Mouse (Mus musculus): ENCODE measurements at regions not wholly inside any gene's neighbourhood (a gene's known extent, or its start where the extent isn't known, plus 50 kb on each side); places are given as distances from the start of the nearest gene placed in this dataset.
A peak's percentile ranks its signal among the peaks of the same experiment; 100 is the strongest.

DNA sequence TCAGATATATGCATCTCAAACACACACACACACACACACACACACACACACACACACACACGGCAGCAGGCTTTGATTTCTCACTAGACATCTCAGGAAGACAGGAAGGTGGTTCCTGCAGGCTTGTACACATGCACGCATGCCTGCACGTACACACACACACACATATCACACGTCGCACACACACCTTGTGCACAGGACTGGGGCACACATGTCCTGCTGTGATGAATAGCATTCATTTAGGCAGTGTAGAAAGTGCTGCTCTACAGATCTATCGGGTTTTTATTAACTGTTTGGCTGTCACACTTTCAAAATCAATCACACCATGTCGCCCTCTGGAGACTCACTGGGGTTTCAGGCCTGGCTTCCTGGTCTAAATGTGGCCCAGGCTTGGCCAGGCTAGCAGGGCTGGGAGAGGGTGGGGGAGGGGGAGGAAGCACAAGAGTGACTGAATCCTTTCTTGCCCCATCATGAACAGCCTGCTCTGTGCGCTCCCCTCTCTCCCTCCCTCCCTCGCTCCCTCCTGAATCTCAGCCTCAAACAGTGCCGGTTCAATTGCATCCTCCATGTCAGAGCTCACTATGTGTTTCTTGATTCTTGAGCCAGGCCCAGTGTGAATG lies 236.8 kb upstream of the Tle3 start:
- Histone ChIP-seq H3K36me3 (ENCODE audit: control insufficient read depth, insufficient read depth, low read length) (no peaks in the 10 kb centered on the region), H3K27me3 (replicated peaks; ENCODE audit: control insufficient read depth, insufficient read depth, low read length) (no peaks in the 10 kb centered on the region), H3K9ac (ENCODE audit: low read length) (no peak overlapping the region), H3K27ac (ENCODE audit: low read depth) (no peak overlapping the region), H3K4me3 (ENCODE audit: low read depth, low read length) (no peak overlapping the region), H3K9me3 (ENCODE audit: control insufficient read depth, low read length) (no peaks in the 10 kb centered on the region), H3K4me1 (replicated peaks; ENCODE audit: control insufficient read depth, insufficient read depth, low read length) (no peaks in the 10 kb centered on the region), H3K4me2 (ENCODE audit: low read length) (no peak overlapping the region)
- WGBS = 56% methylated on average over 10 of the region's 10 CpGs
- DNase-seq (ENCODE audit: low spot score) = no peak
- no peak for ATAC-seq (replicated peaks; ENCODE audit: low FRiP score, low TSS enrichment, low read depth)

DNA sequence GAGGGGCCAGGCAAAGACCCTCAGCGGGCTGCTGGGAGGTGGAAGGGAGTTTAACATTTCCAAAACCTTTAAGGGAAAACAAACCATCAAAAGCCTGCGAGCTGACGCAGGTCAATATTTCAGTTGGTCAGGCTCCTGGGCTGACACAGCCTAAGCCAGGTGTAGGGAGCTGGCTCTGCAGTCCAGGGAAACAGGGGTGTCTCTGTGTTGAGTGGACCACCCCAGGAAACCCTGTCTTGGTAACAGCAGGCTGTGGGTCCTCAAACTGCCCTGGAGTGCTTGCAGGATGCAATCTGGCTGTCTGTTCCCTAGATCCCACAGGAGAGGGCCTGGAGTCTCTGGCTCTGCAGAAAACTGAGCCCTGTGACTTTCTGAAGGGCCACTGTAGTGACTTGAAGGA lies 236.2 kb upstream of the Tle3 start:
- Histone ChIP-seq H3K36me3 (ENCODE audit: control insufficient read depth, insufficient read depth, low read length) (no peaks in the 10 kb centered on the region), H3K4me1 (replicated peaks; ENCODE audit: control insufficient read depth, insufficient read depth, low read length) (no peaks in the 10 kb centered on the region), H3K9ac (ENCODE audit: low read length) (no peak overlapping the region), H3K4me2 (ENCODE audit: low read length) (no peak overlapping the region), H3K27ac (ENCODE audit: low read depth) (no peak overlapping the region), H3K27me3 (replicated peaks; ENCODE audit: control insufficient read depth, insufficient read depth, low read length) (no peaks in the 10 kb centered on the region), H3K4me3 (ENCODE audit: low read depth, low read length) (no peak overlapping the region), H3K9me3 (ENCODE audit: control insufficient read depth, low read length) (no peaks in the 10 kb centered on the region)
- WGBS = 51% methylated on average over 3 of the region's 3 CpGs
- DNase-seq (ENCODE audit: low spot score) = no peak
- ATAC-seq (replicated peaks; ENCODE audit: low FRiP score, low TSS enrichment, low read depth) = no peak

DNA sequence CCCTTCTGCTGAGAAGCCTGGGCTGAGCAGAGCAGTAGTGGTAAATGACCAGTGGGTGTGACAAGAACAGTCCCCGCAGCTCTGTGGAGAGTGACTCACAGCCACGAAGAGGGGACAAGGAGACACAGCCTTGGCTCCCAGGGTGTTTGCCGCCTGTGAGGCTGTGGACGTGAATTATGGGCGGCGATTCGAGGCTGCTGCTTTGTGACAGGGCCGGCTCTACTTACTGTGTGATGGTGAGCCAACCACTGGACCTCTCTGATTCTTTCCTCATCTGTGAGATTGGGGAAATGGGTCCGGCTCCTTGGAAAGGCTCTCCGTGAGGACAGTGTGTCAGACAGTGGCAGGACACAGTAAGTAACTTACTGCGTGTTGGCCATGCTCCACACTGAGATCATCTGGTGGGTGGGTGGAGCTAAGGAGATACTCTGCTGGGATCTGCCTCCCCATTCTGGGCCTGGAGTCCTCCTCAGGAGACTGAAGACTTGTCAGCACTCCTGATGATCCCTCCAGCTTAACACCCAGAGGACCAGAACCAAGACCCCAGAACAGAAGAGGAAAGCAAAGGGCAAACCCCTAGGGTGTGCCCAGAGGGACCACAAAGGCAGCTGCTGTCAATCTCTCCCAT lies 233.3 kb upstream of the Tle3 start:
- Histone ChIP-seq H3K27me3 (replicated peaks; ENCODE audit: control insufficient read depth, insufficient read depth, low read length) (no peaks in the 10 kb centered on the region), H3K4me3 (ENCODE audit: low read depth, low read length) (no peak overlapping the region), H3K4me1 (replicated peaks; ENCODE audit: control insufficient read depth, insufficient read depth, low read length) (no peaks in the 10 kb centered on the region), H3K36me3 (ENCODE audit: control insufficient read depth, insufficient read depth, low read length) (no peaks in the 10 kb centered on the region), H3K9ac (ENCODE audit: low read length) (no peak overlapping the region), H3K4me2 (ENCODE audit: low read length) (no peak overlapping the region), H3K9me3 (ENCODE audit: control insufficient read depth, low read length) (no peaks in the 10 kb centered on the region), H3K27ac (ENCODE audit: low read depth) (no peak overlapping the region)
- WGBS = 69% methylated on average over 11 of the region's 11 CpGs
- ATAC-seq (replicated peaks; ENCODE audit: low FRiP score, low TSS enrichment, low read depth) (no peak), DNase-seq (ENCODE audit: low spot score) (no peak)

- WGBS = 88% methylated on average over 6 of the region's 6 CpGs
- no peaks in the 10 kb centered on the region for H3K36me3 ChIP-seq (ENCODE audit: control insufficient read depth, insufficient read depth, low read length)
These were observed 229.1 kb upstream of the Tle3 start for GRCm38 (mm10) chr9:61143101-61143500.

GRCm38 (mm10) chr9:61144685-61145318 lies 227.4 kb upstream of the Tle3 start:
- Histone ChIP-seq H3K9ac (ENCODE audit: low read length) (no peak overlapping the region), H3K4me1 (replicated peaks; ENCODE audit: control insufficient read depth, insufficient read depth, low read length) (no peaks in the 10 kb centered on the region), H3K9me3 (ENCODE audit: control insufficient read depth, low read length) (no peaks in the 10 kb centered on the region), H3K27ac (ENCODE audit: low read depth) (no peak overlapping the region), H3K4me2 (ENCODE audit: low read length) (no peak overlapping the region), H3K27me3 (replicated peaks; ENCODE audit: control insufficient read depth, insufficient read depth, low read length) (no peaks in the 10 kb centered on the region), H3K4me3 (ENCODE audit: low read depth, low read length) (no peak overlapping the region), H3K36me3 (ENCODE audit: control insufficient read depth, insufficient read depth, low read length) (no peaks in the 10 kb centered on the region)
- ATAC-seq (replicated peaks; ENCODE audit: low FRiP score, low TSS enrichment, low read depth) = no peak
- 73% methylated on average over 11 of the region's 11 CpGs for WGBS
- DNase-seq (ENCODE audit: low spot score) = no peak

More at GRCm38 (mm10) chr9:61143101-61143500, 229.1 kb upstream of the Tle3 start:
- no peak for DNase-seq (ENCODE audit: low spot score)
- Histone ChIP-seq H3K27ac (ENCODE audit: low read depth) (no peak overlapping the region), H3K9ac (ENCODE audit: low read length) (no peak overlapping the region), H3K4me3 (ENCODE audit: low read depth, low read length) (no peak overlapping the region), H3K27me3 (replicated peaks; ENCODE audit: control insufficient read depth, insufficient read depth, low read length) (no peaks in the 10 kb centered on the region), H3K4me1 (replicated peaks; ENCODE audit: control insufficient read depth, insufficient read depth, low read length) (no peaks in the 10 kb centered on the region), H3K4me2 (ENCODE audit: low read length) (no peak overlapping the region), H3K9me3 (ENCODE audit: control insufficient read depth, low read length) (no peaks in the 10 kb centered on the region)
- no peak for ATAC-seq (replicated peaks; ENCODE audit: low FRiP score, low TSS enrichment, low read depth)

- ATAC-seq (replicated peaks; ENCODE audit: low FRiP score, low TSS enrichment, low read depth) (no peak), DNase-seq (ENCODE audit: low spot score) (no peak)
- H3K9me3 ChIP-seq (ENCODE audit: control insufficient read depth, low read length) = no peaks in the 10 kb centered on the region
- no peaks in the 10 kb centered on the region for H3K36me3 ChIP-seq (ENCODE audit: control insufficient read depth, insufficient read depth, low read length)
- no peak overlapping the region for H3K4me3 ChIP-seq (ENCODE audit: low read depth, low read length)
- H3K4me1 ChIP-seq (replicated peaks; ENCODE audit: control insufficient read depth, insufficient read depth, low read length) = no peaks in the 10 kb centered on the region
- 57% methylated on average over 8 of the region's 8 CpGs for WGBS
- no peak overlapping the region for H3K4me2 ChIP-seq (ENCODE audit: low read length)
- no peak overlapping the region for H3K27ac ChIP-seq (ENCODE audit: low read depth)
- no peaks in the 10 kb centered on the region for H3K27me3 ChIP-seq (replicated peaks; ENCODE audit: control insufficient read depth, insufficient read depth, low read length)
- no peak overlapping the region for H3K9ac ChIP-seq (ENCODE audit: low read length)
These were observed 226.4 kb upstream of the Tle3 start for GRCm38 (mm10) chr9:61145738-61146137.

DNA sequence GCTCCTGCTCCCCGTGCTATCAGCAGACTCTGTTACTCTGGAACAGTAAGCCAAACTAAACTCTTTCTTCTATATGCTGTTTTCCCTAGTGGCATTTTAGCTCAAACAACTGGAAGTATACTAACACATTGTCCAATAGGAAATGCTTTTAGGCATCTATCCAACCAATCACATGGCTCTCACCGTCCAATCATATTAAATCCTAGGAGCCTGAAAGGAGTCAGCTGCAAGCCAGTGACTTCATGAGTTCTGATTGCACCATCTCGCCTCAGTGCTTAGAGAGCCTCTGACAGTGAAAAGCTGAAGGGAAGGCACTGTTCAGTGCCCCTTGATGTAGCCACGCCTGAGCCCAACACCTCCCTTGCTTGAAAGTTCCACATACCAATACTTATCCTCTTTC lies 221.0 kb upstream of the Tle3 start:
- no peak for ATAC-seq (replicated peaks; ENCODE audit: low FRiP score, low TSS enrichment, low read depth)
- Histone ChIP-seq H3K4me3 (ENCODE audit: low read depth, low read length) (no peak overlapping the region), H3K27ac (ENCODE audit: low read depth) (no peak overlapping the region), H3K9me3 (ENCODE audit: control insufficient read depth, low read length) (no peaks in the 10 kb centered on the region), H3K4me2 (ENCODE audit: low read length) (no peak overlapping the region), H3K9ac (ENCODE audit: low read length) (no peak overlapping the region), H3K4me1 (replicated peaks; ENCODE audit: control insufficient read depth, insufficient read depth, low read length) (peaks cover 20% of the 10 kb centered on the region), H3K36me3 (ENCODE audit: control insufficient read depth, insufficient read depth, low read length) (no peaks in the 10 kb centered on the region), H3K27me3 (replicated peaks; ENCODE audit: control insufficient read depth, insufficient read depth, low read length) (no peaks in the 10 kb centered on the region)
- DNase-seq (ENCODE audit: low spot score) = no peak
- 75% methylated on average over 4 of the region's 4 CpGs for WGBS

DNA sequence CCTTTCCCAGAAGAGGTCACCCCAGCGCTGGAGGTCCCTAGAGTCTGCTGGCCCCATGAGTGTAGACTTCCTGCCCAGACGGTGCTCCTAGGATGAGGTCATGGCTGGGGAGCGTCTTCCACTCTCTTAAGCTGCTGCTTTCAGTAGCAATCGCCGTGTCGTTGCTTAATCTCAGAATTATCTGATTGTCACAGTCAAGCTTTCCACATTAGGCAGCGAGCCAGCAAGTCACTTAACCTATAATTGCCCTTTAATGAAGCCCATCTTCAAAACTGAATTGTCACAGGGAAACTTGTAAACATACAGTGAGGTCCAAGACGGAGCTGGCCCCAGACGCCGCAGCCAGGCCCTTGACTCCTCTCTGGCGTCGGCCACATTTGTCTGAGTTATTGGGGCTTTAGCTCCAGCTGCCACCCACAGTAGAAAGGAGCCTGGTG lies 220.2 kb upstream of the Tle3 start:
- Histone ChIP-seq H3K27me3 (replicated peaks; ENCODE audit: control insufficient read depth, insufficient read depth, low read length) (no peaks in the 10 kb centered on the region), H3K27ac (ENCODE audit: low read depth) (no peak overlapping the region), H3K4me1 (replicated peaks; ENCODE audit: control insufficient read depth, insufficient read depth, low read length) (peaks cover 23% of the 10 kb centered on the region), H3K9ac (ENCODE audit: low read length) (no peak overlapping the region), H3K4me2 (ENCODE audit: low read length) (no peak overlapping the region), H3K36me3 (ENCODE audit: control insufficient read depth, insufficient read depth, low read length) (no peaks in the 10 kb centered on the region), H3K4me3 (ENCODE audit: low read depth, low read length) (no peak overlapping the region), H3K9me3 (ENCODE audit: control insufficient read depth, low read length) (no peaks in the 10 kb centered on the region)
- no peak for ATAC-seq (replicated peaks; ENCODE audit: low FRiP score, low TSS enrichment, low read depth)
- WGBS = 27% methylated on average over 12 of the region's 12 CpGs
- peak; percentile 66 for DNase-seq (ENCODE audit: low spot score)

- WGBS = 68% methylated on average over 6 of the region's 6 CpGs
- H3K4me1 ChIP-seq (replicated peaks; ENCODE audit: control insufficient read depth, insufficient read depth, low read length) = peaks cover 31% of the 10 kb centered on the region
- no peak for ATAC-seq (replicated peaks; ENCODE audit: low FRiP score, low TSS enrichment, low read depth)
- no peaks in the 10 kb centered on the region for H3K36me3 ChIP-seq (ENCODE audit: control insufficient read depth, insufficient read depth, low read length)
- H3K27ac ChIP-seq (ENCODE audit: low read depth) = no peak overlapping the region
- no peak for DNase-seq (ENCODE audit: low spot score)
- no peak overlapping the region for H3K9ac ChIP-seq (ENCODE audit: low read length)
- no peaks in the 10 kb centered on the region for H3K27me3 ChIP-seq (replicated peaks; ENCODE audit: control insufficient read depth, insufficient read depth, low read length)
- no peaks in the 10 kb centered on the region for H3K9me3 ChIP-seq (ENCODE audit: control insufficient read depth, low read length)
- H3K4me2 ChIP-seq (ENCODE audit: low read length) = no peak overlapping the region
- H3K4me3 ChIP-seq (ENCODE audit: low read depth, low read length) = no peak overlapping the region
These were observed 217.4 kb upstream of the Tle3 start for GRCm38 (mm10) chr9:61154721-61155120.
